Mouse (Mus musculus) cortical plate, adult 2 months (tissue): ENCODE data around the gene Dmrtc2. TPM values are rescaled to one million over a fixed set of nuclear protein-coding genes. Genes with fewer than 3 reads are reported as not detected.

ENCODE experiments used
- H3K27ac ChIP-seq: fragments of 200-500 bp; 2 replicates; pipeline ENCODE4 v1.5.1; 2012; ENCODE audit warnings: low read length, control low read depth, inconsistent platforms; ENCODE audit not compliant: insufficient read depth
- H3K4me1 ChIP-seq: fragments of 200-500 bp; 2 replicates; pipeline ENCODE4 v1.6.1; 2011; ENCODE audit warnings: low read length; ENCODE audit not compliant: control insufficient read depth, insufficient read depth
- H3K4me3 ChIP-seq: fragments of 200-500 bp; 2 replicates; pipeline ENCODE4 v1.5.1; 2011; ENCODE audit warnings: mild to moderate bottlenecking, low read length, control low read depth; ENCODE audit not compliant: insufficient read depth
- CTCF ChIP-seq: fragments of 200-500 bp; IDR thresholded peaks from 2 replicates; pipeline ENCODE4 v1.5.1; 2011; ENCODE audit warnings: mild to moderate bottlenecking, control low read depth, low read length; ENCODE audit not compliant: insufficient read depth; ENCODE audit errors: extremely low read depth
- POLR2A ChIP-seq: fragments of 200-500 bp; IDR thresholded peaks from 2 replicates; pipeline ENCODE4 v1.6.1; 2011; ENCODE audit warnings: mild to moderate bottlenecking, low read length, control low read depth; ENCODE audit not compliant: insufficient read depth; ENCODE audit errors: extremely low read depth
- polyA plus RNA-seq: library from polyadenylated mRNA; depleted of rRNA; stranded (reverse); fragments of >200 nt; gene quantifications from 2 replicates; pipeline ENCODE4 v1.2.3, GENCODE M21; 2012; rRNA removed

Gene Dmrtc2
- polyA plus RNA-seq, 1 experiment = not detected

DNA sequence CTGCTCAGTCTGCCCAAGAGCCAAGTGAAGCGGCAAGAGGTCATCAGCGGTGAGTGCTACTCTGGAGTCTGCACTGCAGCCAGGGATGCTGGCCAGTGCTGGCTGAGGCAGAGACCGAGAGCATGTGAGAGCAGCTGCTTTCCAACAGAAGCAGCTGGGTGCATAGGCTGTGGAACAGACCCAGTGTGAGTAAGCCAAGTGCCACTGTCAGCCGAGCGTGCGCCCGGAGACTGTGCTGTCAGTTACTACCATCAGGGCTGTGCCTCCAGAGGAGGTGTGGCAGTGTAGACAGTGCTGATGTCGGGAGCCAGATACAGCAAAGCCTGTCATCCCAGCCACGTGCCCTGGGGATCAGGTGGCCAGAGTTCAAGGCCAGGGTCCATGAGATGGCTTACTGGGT, 49.9 kb downstream of the Dmrtc2 start:
- no peak overlapping the region for H3K4me3 ChIP-seq
- no peak for TF ChIP-seq POLR2A
- no peak for TF ChIP-seq CTCF
- no peaks in the 10 kb centered on the region for H3K4me1 ChIP-seq
- no peak overlapping the region for H3K27ac ChIP-seq

Other genes starting within 250 kb of the Dmrtc2 start
- not detected in 2 replicates for gene Lypd3, start 233.5 kb upstream of the Dmrtc2 start, polyA plus RNA-seq
- gene Tex101, start 193.4 kb upstream of the Dmrtc2 start, polyA plus RNA-seq = not detected in 2 replicates
- not detected in 2 replicates for gene BC049730, start 160.8 kb upstream of the Dmrtc2 start, polyA plus RNA-seq
- gene Gm4763, start 143.1 kb upstream of the Dmrtc2 start, polyA plus RNA-seq = not detected in 2 replicates
- not detected in 2 replicates for gene Cd177, start 109.7 kb upstream of the Dmrtc2 start, polyA plus RNA-seq
- 0.19 TPM in 1 of 2 replicates, not detected in the other for gene Ceacam10, start 92.9 kb upstream of the Dmrtc2 start, polyA plus RNA-seq
- gene Gm9844, start 7.8 kb upstream of the Dmrtc2 start, polyA plus RNA-seq = 10.5 and 13.5 TPM in 2 replicates
- not detected in 2 replicates for gene Lypd4, start 116 bp upstream of the Dmrtc2 start, polyA plus RNA-seq
- gene Rps19, start 14.3 kb downstream of the Dmrtc2 start, polyA plus RNA-seq = 393 and 394 TPM in 2 replicates
- 1.2 and 1.4 TPM in 2 replicates for gene Cd79a, start 27.3 kb downstream of the Dmrtc2 start, polyA plus RNA-seq
- gene Arhgef1, start 32.9 kb downstream of the Dmrtc2 start, polyA plus RNA-seq = 133 and 163 TPM in 2 replicates
- gene Gm4881, start 74.4 kb downstream of the Dmrtc2 start, polyA plus RNA-seq = 0.15 TPM in 1 of 2 replicates, not detected in the other
- gene Rabac1, start 102.7 kb downstream of the Dmrtc2 start, polyA plus RNA-seq = 396 and 421 TPM in 2 replicates
- 899 and 943 TPM in 2 replicates for gene Atp1a3, start 135.9 kb downstream of the Dmrtc2 start, polyA plus RNA-seq
- gene Grik5, start 202.3 kb downstream of the Dmrtc2 start, polyA plus RNA-seq = 191 and 201 TPM in 2 replicates
- 36.6 and 39.2 TPM in 2 replicates for gene Zfp574, start 202.5 kb downstream of the Dmrtc2 start, polyA plus RNA-seq